Mouse (Mus musculus) G1E (cell line): ENCODE data around the gene Kcnrg. TPM values are rescaled to one million over a fixed set of nuclear protein-coding genes. Genes with fewer than 3 reads are reported as not detected.

ENCODE experiments used
- ATAC-seq: 2 replicates; pipeline ENCODE4 v1.8.0; 2016; ENCODE audit warnings: mild to moderate bottlenecking; ENCODE audit not compliant: insufficient number of reproducible peaks, poor library complexity, low FRiP score, severe bottlenecking; ENCODE audit errors: extremely low read depth
- DNase-seq: peaks from one replicate; pipeline ENCODE4 v3.0.0; 2012; ENCODE audit warnings: low spot score
- H3K27me3 ChIP-seq: 2 replicates; pipeline ENCODE4 v1.6.1; 2012; ENCODE audit warnings: mild to moderate bottlenecking, low read length, inconsistent platforms; ENCODE audit not compliant: insufficient read depth
- H3K36me3 ChIP-seq: replicated peaks from 2 replicates; pipeline ENCODE3; 2012; ENCODE audit warnings: mild to moderate bottlenecking, inconsistent platforms
- H3K4me1 ChIP-seq: 2 replicates; pipeline ENCODE4 v1.6.1; 2012; ENCODE audit warnings: low read depth, low read length, inconsistent platforms, mixed read lengths; ENCODE audit not compliant: insufficient read depth
- H3K4me3 ChIP-seq: 2 replicates; pipeline ENCODE4 v1.5.1; 2012; ENCODE audit warnings: low read depth, mild to moderate bottlenecking, inconsistent platforms, low read length, moderate library complexity, mixed read lengths
- H3K9me3 ChIP-seq: replicated peaks from 2 replicates; pipeline ENCODE4 v1.6.1; 2012; ENCODE audit warnings: inconsistent platforms
- CTCF ChIP-seq: IDR thresholded peaks from 2 replicates; pipeline ENCODE4 v1.5.1; 2012; ENCODE audit warnings: low read depth, low read length, inconsistent platforms, mixed read lengths
- GATA1 ChIP-seq: IDR thresholded peaks from 2 replicates; pipeline ENCODE4 v1.6.1; 2012; ENCODE audit warnings: borderline replicate concordance, low read length, inconsistent platforms, mixed read lengths
- GATA2 ChIP-seq: IDR thresholded peaks from 2 replicates; pipeline ENCODE4 v1.6.1; 2012; ENCODE audit warnings: low read depth, low read length, inconsistent platforms, borderline replicate concordance
- POLR2AphosphoS5 ChIP-seq: IDR thresholded peaks from 2 replicates; pipeline ENCODE4 v1.6.1; 2012; ENCODE audit warnings: low read depth, low read length, inconsistent platforms; ENCODE audit not compliant: insufficient replicate concordance
- TAL1 ChIP-seq: conservative IDR thresholded peaks from 2 replicates; pipeline ENCODE4 v1.6.1; 2012; ENCODE audit warnings: low read depth, low read length, inconsistent platforms, mixed read lengths
- polyA plus RNA-seq: library from polyadenylated mRNA; stranded (reverse); fragments of >175 nt; gene quantifications from 2 replicates; pipeline ENCODE4 v1.2.3, GENCODE M21; 2012
- total RNA-seq, 2 experiments: library from RNA; stranded (forward) in 1 of 2; stranded (reverse) in 1 of 2; fragments of 200-1000 nt in 1 of 2; fragments of >200 nt in 1 of 2; fragmentation: Nextera tagmentation in 1 of 2; gene quantifications; 2 replicates each; pipeline ENCODE4 v1.2.3; 2014 to 2017

The Kcnrg gene
- total and polyA plus RNA-seq, 3 experiments = 0.55 to 1.2 TPM; not detected in 1

DNA sequence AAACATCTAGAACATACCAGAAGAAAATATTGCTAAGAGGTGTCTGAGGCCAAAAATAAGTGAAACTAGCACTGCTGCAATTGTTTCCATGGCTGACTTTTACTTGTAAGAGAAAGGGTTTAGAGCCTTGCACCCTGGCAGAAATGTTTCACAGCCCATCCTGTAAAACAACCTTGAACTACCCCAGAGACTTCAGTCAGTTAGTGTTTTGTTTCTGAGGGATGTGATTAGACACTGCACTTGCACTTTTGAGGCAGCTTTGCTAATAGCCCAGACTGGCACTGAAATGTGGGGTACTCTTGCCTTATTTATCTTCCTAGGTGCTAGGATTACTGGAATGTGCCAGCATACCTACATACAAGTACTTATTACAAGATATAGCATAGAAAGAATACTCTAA lies 28.7 kb downstream of the Kcnrg start:
- Histone ChIP-seq H3K4me3 (no peak overlapping the region), H3K36me3 (peaks cover 41% of the 10 kb centered on the region), H3K27me3 (no peaks in the 10 kb centered on the region), H3K9me3 (no peaks in the 10 kb centered on the region), H3K4me1 (peaks cover 10% of the 10 kb centered on the region; the same call in 1 of the 2 replicates)
- ATAC-seq (no peak), DNase-seq (no peak)
- TF ChIP-seq GATA1 = no peak

GRCm38 (mm10) chr14:61642668-61643067 lies 35.4 kb downstream of the Kcnrg start:
- no peak overlapping the region for H3K4me3 ChIP-seq
- peaks cover 4% of the 10 kb centered on the region for H3K36me3 ChIP-seq
- H3K4me1 ChIP-seq = peaks cover 8% of the 10 kb centered on the region; the same call in 1 of the 2 replicates
- DNase-seq (no peak), ATAC-seq (no peak)
- TF ChIP-seq CTCF (no peak), GATA2 (no peak), GATA1 (no peak), TAL1 (no peak), POLR2AphosphoS5 (no peak)
- no peaks in the 10 kb centered on the region for H3K27me3 ChIP-seq
- no peaks in the 10 kb centered on the region for H3K9me3 ChIP-seq

DNA sequence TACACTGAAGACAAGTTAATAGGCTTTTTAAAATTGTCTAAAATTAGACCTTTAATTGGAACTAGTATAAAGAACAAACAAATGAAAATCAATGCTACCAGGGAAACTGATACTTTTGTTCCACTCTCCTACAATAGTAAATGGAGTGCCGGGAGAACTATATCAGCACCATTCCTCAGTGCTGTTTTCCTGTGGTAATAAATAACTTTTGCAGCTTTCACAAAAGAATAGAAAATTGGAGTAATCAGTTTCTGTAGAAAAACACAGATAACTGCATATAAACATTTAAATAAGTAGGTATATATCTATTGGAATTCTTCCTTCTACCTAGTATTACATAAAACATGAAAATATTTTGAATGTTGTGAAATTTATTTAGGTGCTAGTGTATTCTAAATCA lies 38.3 kb downstream of the Kcnrg start:
- no peak for ATAC-seq
- TF ChIP-seq POLR2AphosphoS5 (no peak), TAL1 (no peak), CTCF (no peak), GATA1 (no peak), GATA2 (no peak)
- peaks cover 4% of the 10 kb centered on the region for H3K36me3 ChIP-seq
- no peaks in the 10 kb centered on the region for H3K9me3 ChIP-seq
- no peak for DNase-seq
- H3K27me3 ChIP-seq = no peaks in the 10 kb centered on the region
- no peak overlapping the region; the same call in 1 of the 2 replicates for H3K4me3 ChIP-seq
- peaks cover 14% of the 10 kb centered on the region for H3K4me1 ChIP-seq

- peaks cover 29% of the 10 kb centered on the region for H3K4me1 ChIP-seq
- H3K27me3 ChIP-seq = no peaks in the 10 kb centered on the region
- ATAC-seq (no peak), DNase-seq (peak; percentile 12)
- no peaks in the 10 kb centered on the region for H3K9me3 ChIP-seq
- H3K4me3 ChIP-seq = peak overlapping the region; percentile 86
- peaks cover 11% of the 10 kb centered on the region for H3K36me3 ChIP-seq
- no peak for TF ChIP-seq GATA1
- TF ChIP-seq GATA2 = no peak
- no peak for TF ChIP-seq TAL1
- TF ChIP-seq CTCF = no peak
- no peak for TF ChIP-seq POLR2AphosphoS5
Measured at GRCm38 (mm10) chr14:61647182-61647880, 40.1 kb downstream of the Kcnrg start.

DNA sequence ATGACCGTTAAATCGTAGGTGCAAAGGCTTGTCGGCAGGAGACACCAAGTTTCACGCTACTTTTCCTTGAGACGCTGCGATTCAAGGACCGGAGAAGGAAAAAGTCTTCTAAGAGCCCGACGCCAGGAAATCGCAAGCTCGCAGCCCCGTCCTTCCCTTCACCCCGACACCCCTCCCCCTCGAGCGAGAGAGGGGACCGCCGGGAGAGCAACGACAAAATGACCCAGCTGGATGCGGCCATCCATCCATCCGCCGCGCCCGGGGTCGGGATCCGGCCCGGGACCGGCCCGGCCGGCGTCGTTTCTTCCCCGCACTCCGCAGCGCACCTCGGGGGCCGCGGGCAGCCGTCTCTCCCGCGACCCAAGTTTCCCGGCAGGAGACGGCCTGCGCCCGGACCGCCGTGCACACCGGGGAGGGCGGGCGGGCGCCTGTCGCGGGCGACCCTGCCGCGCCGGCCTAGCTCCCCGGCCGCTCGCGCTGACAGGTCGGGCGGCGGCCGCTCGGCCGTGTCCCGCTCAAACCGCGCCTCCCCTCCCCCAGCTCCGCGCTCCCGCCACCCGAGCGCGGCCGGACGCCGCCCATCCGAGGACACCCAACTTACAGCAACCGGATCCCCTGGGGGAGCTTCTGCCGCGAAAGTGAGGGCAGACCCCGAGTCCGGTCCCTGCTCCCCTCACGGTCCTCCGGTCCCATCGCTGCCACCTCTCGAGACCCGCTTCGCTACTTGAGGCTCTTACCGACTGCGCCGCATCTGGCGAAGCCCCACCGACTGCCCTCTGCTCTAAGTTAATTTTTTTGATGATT lies 40.8 kb downstream of the Kcnrg start:
- H3K27me3 ChIP-seq = no peaks in the 10 kb centered on the region
- H3K9me3 ChIP-seq = no peaks in the 10 kb centered on the region
- DNase-seq (peak; percentile 9), ATAC-seq (no peak)
- peaks cover 30% of the 10 kb centered on the region for H3K4me1 ChIP-seq
- H3K4me3 ChIP-seq = peak overlapping the region; percentile 86
- TF ChIP-seq TAL1 (no peak), POLR2AphosphoS5 (no peak), CTCF (no peak), GATA1 (no peak), GATA2 (no peak)
- peaks cover 12% of the 10 kb centered on the region for H3K36me3 ChIP-seq

GRCm38 (mm10) chr14:61648685-61649504 lies 41.6 kb downstream of the Kcnrg start:
- peak overlapping the region; percentile 86 for H3K4me3 ChIP-seq
- ATAC-seq (peak; percentile 64), DNase-seq (peak; percentile 76)
- H3K4me1 ChIP-seq = peaks cover 32% of the 10 kb centered on the region
- no peaks in the 10 kb centered on the region for H3K9me3 ChIP-seq
- peaks cover 11% of the 10 kb centered on the region for H3K36me3 ChIP-seq
- no peaks in the 10 kb centered on the region for H3K27me3 ChIP-seq
- TF ChIP-seq POLR2AphosphoS5 (no peak), TAL1 (no peak), CTCF (no peak), GATA2 (no peak), GATA1 (no peak)
